Mouse (Mus musculus) erythroblast, embryonic 14.5 days (primary cell): ENCODE measurements around the gene Sptbn1. TPM values are rescaled to one million over a fixed set of nuclear protein-coding genes. Genes with fewer than 3 reads are reported as not detected.

Experiments used
- H3K27me3 ChIP-seq: 2 replicates; pipeline ENCODE4 v1.6.1; 2012; ENCODE audit warnings: inconsistent platforms; ENCODE audit not compliant: control insufficient read depth
- H3K36me3 ChIP-seq: 2 replicates; pipeline ENCODE4 v1.6.1; 2012; ENCODE audit warnings: mild to moderate bottlenecking, inconsistent platforms; ENCODE audit not compliant: control insufficient read depth
- H3K4me1 ChIP-seq: 2 replicates; pipeline ENCODE4 v1.6.1; 2012; ENCODE audit warnings: inconsistent platforms; ENCODE audit not compliant: control insufficient read depth
- H3K4me3 ChIP-seq: replicated peaks from 2 replicates; pipeline ENCODE3; 2012; ENCODE audit warnings: moderate library complexity, mild to moderate bottlenecking, inconsistent platforms
- H3K9me3 ChIP-seq: 2 replicates; pipeline ENCODE4 v1.6.1; 2012; ENCODE audit warnings: low read length, inconsistent platforms, mixed read lengths; ENCODE audit not compliant: control insufficient read depth
- GATA1 ChIP-seq: IDR thresholded peaks from 2 replicates; pipeline ENCODE4 v1.6.1; 2012; ENCODE audit warnings: low read length, inconsistent platforms, mixed read lengths
- TAL1 ChIP-seq: IDR thresholded peaks from 3 replicates; pipeline ENCODE4 v1.6.1; 2012; ENCODE audit warnings: low read length, inconsistent platforms, mixed read lengths
- polyA plus RNA-seq: library from polyadenylated mRNA; stranded (reverse); fragments of >175 nt; gene quantifications from 2 replicates; pipeline ENCODE4 v1.2.3, GENCODE M21; 2012

The Sptbn1 gene
- polyA plus RNA-seq, 1 experiment = 0.02 TPM

- Histone ChIP-seq H3K9me3 (no peaks in the 10 kb centered on the region), H3K27me3 (peaks cover 9% of the 10 kb centered on the region), H3K4me3 (no peak overlapping the region), H3K36me3 (no peaks in the 10 kb centered on the region), H3K4me1 (peaks cover 11% of the 10 kb centered on the region)
- TF ChIP-seq GATA1 (no peak), TAL1 (no peak)
Observed at GRCm38 (mm10) chr11:30186902-30187470, 81.0 kb downstream of the Sptbn1 start.

- peaks cover 11% of the 10 kb centered on the region for H3K4me1 ChIP-seq
- H3K36me3 ChIP-seq = no peaks in the 10 kb centered on the region
- TF ChIP-seq GATA1 (no peak), TAL1 (no peak)
- no peak overlapping the region for H3K4me3 ChIP-seq
- no peaks in the 10 kb centered on the region for H3K27me3 ChIP-seq
- no peaks in the 10 kb centered on the region for H3K9me3 ChIP-seq
Observed at GRCm38 (mm10) chr11:30184527-30184926, 83.4 kb downstream of the Sptbn1 start.

- TF ChIP-seq GATA1 = no peak
- peaks cover 11% of the 10 kb centered on the region for H3K4me1 ChIP-seq
Observed at GRCm38 (mm10) chr11:30182716-30183411, 85.1 kb downstream of the Sptbn1 start.

GRCm38 (mm10) chr11:30178193-30178592, 89.8 kb downstream of the Sptbn1 start:
- peaks cover 5% of the 10 kb centered on the region for H3K4me1 ChIP-seq

More at GRCm38 (mm10) chr11:30182716-30183411, 85.1 kb downstream of the Sptbn1 start:
- Histone ChIP-seq H3K9me3 (no peaks in the 10 kb centered on the region), H3K4me3 (no peak overlapping the region), H3K27me3 (no peaks in the 10 kb centered on the region), H3K36me3 (no peaks in the 10 kb centered on the region)

GRCm38 (mm10) chr11:30177145-30177840, 90.7 kb downstream of the Sptbn1 start:
- Histone ChIP-seq H3K4me1 (no peaks in the 10 kb centered on the region), H3K36me3 (no peaks in the 10 kb centered on the region)
- TF ChIP-seq TAL1 (no peak), GATA1 (no peak)

More at GRCm38 (mm10) chr11:30178193-30178592, 89.8 kb downstream of the Sptbn1 start:
- no peaks in the 10 kb centered on the region for H3K36me3 ChIP-seq
- H3K4me3 ChIP-seq = no peak overlapping the region
- no peaks in the 10 kb centered on the region for H3K9me3 ChIP-seq
- TF ChIP-seq GATA1 (no peak), TAL1 (no peak)
- no peaks in the 10 kb centered on the region for H3K27me3 ChIP-seq

GRCm38 (mm10) chr11:30176111-30176510, 91.9 kb downstream of the Sptbn1 start:
- no peaks in the 10 kb centered on the region for H3K36me3 ChIP-seq

More at GRCm38 (mm10) chr11:30177145-30177840, 90.7 kb downstream of the Sptbn1 start:
- H3K27me3 ChIP-seq = no peaks in the 10 kb centered on the region
- no peaks in the 10 kb centered on the region for H3K9me3 ChIP-seq
- no peak overlapping the region for H3K4me3 ChIP-seq

GRCm38 (mm10) chr11:30175623-30176022, 92.4 kb downstream of the Sptbn1 start:
- H3K4me3 ChIP-seq = no peak overlapping the region
- no peak for TF ChIP-seq GATA1
- no peak for TF ChIP-seq TAL1
- no peaks in the 10 kb centered on the region for H3K36me3 ChIP-seq
- H3K9me3 ChIP-seq = no peaks in the 10 kb centered on the region
- no peaks in the 10 kb centered on the region for H3K27me3 ChIP-seq
- no peaks in the 10 kb centered on the region for H3K4me1 ChIP-seq

More at GRCm38 (mm10) chr11:30176111-30176510, 91.9 kb downstream of the Sptbn1 start:
- Histone ChIP-seq H3K27me3 (no peaks in the 10 kb centered on the region), H3K4me3 (no peak overlapping the region), H3K9me3 (no peaks in the 10 kb centered on the region), H3K4me1 (no peaks in the 10 kb centered on the region)
- TF ChIP-seq GATA1 = no peak
- TF ChIP-seq TAL1 = no peak

GRCm38 (mm10) chr11:30171586-30172178, 96.3 kb downstream of the Sptbn1 start:
- TF ChIP-seq TAL1 (no peak), GATA1 (no peak)
- Histone ChIP-seq H3K36me3 (no peaks in the 10 kb centered on the region), H3K9me3 (no peaks in the 10 kb centered on the region), H3K4me3 (no peak overlapping the region), H3K4me1 (peaks cover 8% of the 10 kb centered on the region), H3K27me3 (no peaks in the 10 kb centered on the region)

- no peak for TF ChIP-seq TAL1
- TF ChIP-seq GATA1 = no peak
- H3K4me1 ChIP-seq = peaks cover 13% of the 10 kb centered on the region
- no peaks in the 10 kb centered on the region for H3K9me3 ChIP-seq
- no peaks in the 10 kb centered on the region for H3K36me3 ChIP-seq
- H3K4me3 ChIP-seq = no peak overlapping the region
- H3K27me3 ChIP-seq = no peaks in the 10 kb centered on the region
Observed at GRCm38 (mm10) chr11:30171184-30171583, 96.8 kb downstream of the Sptbn1 start.
